Mouse (Mus musculus): ENCODE measurements around the gene Hltf.
"Not testable (repeated sequence)": the region's sequence is repeated elsewhere in the genome, so short reads cannot be mapped to it uniquely, and the experiment has no call there.

The Hltf gene

DNA sequence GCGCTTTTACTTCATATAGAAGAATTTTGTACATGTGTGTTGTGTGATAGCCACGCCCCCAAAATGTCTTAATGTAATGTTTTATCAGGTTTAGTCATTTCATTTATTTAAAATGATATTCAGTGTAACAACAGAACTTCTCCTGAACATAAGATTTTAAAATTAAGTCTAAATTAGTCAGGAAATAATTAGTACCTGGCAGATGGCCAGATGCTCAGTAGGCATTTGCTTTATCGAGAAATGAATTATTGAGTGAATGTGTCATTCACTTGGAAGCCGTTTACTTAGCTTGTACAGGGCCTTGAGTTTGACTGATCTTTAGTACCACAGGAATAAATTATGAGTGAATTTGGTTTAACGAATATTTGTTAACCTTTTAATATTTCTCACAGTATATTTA, 51.3 kb downstream of the Hltf start:
- no peak for DNase-seq

DNA sequence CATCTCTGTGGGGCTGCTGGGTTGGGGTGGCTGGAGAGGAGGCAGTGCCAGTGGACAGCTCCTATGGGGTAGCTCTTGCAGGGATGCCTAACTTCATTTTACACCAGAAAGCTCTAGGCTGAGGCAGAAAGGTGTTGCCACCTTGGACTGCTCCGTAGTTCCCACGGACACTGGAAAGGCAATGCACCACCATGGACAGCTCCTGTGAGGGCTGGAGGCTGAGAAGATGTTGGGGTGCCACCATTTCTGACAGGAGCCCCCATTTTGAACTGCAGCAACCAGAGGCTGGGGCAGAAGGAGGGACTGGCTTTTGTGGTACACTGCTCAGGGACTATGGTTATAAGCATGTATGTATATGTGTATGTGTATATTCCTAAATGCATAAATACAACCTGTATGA, 54.3 kb downstream of the Hltf start:
- DNase-seq: no peak

DNA sequence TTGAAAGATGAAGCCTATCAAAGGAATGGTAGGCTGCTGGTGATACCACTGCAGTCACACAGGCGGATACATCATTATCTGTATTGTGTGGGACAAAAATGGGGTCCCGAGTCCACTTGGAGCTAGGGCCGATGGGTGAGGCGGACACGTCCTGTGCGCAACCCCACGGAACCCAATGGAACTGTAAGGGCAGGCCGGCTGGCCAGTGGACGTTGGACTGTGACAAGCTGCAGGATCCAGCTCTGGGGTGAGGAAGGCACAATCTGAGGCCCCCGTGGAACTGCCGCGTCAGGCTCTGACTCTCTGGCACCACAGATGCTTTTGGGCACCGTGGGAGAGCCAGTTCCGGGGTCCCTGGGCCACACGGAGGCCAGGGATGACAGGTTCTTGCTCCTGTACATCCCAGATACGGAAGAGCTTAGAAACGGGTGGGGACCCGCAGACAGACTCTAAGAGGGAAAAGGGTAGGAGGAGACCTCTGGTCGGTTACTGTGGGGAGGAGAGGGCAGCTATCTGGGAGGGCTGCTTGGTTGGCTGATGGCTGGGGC, 61.5 kb downstream of the Hltf start:
- no peak for DNase-seq

DNA sequence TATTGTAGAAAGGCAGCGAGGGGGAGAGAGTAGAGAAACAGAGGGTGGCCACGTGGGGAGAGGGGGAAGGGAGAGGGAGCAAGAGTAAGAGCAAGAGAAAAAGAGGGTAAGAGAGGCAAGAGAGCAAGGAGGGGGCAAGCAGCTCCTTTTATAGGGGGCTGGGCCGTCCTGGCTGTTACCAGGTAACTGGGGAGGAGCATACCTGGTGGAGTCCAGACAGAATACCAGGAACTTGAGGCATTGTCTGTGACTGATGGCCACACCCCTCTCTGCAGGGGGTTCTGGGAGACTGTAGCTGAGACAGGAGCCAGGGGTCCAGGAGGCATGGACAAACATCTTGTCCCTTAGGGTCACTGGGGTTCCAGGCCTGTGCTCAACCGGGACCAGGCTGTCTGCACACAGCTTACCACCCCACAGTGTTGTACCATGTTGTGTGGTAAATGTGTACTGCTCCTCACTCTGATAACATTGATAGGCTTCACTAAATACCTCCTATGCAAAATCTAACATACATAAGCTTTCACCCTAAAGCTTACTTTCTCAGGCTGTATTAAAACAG, 62.2 kb downstream of the Hltf start:
- DNase-seq: no peak

DNA sequence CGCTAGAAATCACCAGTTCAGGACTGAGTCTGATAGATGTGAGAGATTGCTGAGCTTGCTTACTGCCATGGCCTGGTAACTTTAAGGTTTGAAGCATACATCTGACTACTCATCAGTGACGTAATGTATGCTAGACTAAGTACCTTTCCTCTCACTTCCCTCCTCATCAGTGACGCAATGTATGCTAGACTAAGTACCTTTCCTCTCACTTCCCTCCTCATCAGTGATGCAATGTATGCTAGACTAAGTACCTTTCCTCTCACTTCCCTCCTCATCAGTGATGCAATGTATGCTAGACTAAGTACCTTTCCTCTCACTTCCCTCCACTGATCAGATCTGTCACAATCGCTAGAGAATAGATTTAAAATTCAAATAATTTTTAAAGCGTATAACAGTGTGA, 64.0 kb downstream of the Hltf start:
- not testable (repeated sequence) for DNase-seq

DNA sequence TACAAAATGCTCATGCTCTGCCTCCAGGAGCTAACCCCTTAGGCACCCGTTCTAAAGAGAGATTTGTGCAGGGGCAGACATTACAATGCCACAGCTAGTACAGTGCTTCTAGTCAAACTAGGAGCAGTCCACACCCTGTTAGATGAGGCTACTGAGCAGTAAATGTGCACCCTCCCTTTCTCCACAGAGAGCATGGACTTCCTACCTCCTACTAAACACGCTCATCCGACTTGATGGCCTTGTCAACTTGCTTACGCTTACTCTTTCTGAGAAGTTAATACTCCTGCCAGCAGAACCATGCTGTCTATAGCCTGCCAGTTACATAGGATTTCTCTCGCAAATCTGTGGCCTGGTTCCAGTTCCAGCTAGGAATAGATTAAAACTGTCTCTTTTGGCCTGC, 68.0 kb downstream of the Hltf start:
- no peak for DNase-seq

DNA sequence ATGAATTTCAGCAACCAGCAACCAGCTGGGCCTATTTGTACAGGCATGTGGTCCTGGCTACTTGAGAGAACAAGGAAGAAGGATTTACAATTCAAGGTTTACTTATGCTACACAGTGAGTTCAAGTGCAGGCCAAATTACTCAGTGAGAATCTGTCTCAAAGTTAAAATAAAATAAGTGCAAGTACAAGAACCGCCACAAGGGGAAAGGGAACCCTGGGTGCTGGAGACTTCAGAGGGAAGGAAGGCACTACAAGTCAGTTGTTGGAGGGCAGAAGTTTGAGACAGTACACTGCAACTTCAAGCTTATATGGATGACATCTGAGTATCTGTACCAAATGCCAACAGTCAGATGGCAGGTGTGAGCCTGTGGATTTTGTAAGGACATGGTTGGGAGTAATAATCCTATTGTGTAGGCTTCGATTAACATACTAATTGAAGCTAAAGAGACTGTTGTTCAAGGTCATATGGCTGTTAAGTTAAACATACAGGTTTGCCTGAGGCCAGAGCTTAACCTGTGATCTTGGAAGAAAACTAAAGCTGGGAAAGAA, 69.5 kb downstream of the Hltf start:
- DNase-seq: no peak

DNA sequence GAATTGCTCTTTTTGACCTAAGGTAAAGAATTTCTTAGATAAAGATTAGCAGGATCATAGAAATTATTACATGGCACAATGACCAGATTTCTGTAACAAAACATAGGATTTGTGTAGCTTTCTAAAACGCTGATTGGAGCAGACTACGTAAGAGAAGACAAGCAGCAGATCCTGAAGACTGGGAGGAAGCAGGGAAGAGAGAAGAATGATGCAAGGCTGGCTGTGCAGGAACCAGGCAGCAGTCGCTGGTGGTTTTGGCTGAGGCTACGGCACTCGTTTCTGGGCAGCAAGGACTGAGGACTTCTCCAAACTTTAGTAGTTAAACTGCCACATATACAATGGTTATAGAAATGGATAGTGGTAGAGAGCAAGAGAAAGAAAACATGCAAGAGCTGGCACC, 71.9 kb downstream of the Hltf start:
- DNase-seq: no peak

DNA sequence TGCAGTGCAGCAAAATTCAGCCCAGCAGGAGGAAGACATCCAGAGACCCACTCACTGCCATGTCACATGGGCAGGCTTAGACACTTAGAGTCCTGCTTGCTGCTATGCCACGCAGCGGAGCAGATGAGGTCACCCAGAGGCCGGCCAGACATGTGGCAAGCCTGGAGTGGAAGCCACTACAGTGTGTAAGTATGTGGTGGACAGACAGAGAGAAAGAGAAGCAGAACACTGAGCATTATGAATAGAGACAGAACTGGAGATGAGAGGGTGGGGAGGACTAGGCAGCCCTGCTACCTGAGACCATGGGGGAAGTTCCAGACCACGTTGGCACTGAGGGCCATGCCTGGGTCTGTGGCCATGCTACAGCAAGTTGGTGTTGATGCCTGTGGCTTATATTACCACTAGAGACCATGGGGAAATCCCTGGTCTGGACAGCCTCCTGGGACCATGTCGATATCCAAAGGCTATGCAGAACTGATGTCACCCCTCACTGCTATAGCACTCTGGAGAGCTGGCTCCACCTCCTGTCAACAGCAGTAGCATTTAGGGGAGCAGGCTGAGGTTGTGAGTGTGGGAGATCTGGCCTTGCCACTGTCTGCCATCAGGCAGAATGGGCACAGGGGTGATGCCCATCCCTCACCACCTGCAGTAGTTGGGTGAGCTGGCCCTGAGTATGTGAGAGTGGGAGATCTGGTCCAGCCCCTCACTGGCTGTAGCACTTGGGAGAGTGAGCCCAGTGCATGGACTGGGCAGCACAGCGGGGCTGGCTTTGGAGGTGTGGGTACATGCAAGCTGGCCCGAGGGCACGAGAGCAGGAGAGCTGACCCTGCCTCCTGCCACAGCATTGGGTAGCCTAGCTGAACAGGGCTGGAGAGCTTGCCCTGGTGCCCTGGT, 73.1 kb downstream of the Hltf start:
- DNase-seq: no peak

DNA sequence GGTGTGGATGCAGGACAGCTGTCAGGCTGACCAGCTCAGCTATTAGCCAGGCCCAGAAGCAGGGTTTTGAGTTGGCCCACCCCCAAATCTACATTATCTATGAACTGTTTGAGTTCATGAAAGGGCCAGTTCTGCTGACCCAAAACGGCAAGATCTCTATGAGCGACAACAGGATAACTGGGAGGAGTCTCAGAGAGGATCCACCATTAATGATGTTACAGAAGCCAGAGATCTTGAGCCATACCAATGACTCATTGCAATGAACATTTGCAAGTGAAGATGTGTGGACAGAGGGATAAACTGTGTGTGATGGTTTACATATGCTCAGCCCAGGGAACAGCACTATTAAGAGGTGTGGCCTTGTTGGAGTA, 73.7 kb downstream of the Hltf start:
- no peak for DNase-seq

DNA sequence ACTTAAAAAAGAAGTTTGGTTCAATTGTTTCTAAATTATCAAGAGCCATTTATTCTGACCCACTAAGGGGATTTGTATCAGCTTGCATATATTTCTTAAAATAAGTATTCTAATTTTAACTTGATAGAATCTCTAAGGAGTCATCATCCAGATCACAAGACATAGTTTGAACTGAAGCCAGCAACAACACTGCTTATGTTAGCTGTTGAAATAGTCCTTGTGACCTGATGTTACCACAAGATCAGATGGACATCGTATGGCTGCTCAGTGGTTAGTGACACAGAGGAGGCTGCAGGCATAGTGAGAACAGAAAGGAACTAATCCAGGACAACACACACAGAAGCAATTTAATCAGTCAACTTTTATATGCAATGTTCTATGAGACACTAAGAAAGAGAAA, 75.1 kb downstream of the Hltf start:
- no peak for DNase-seq

DNA sequence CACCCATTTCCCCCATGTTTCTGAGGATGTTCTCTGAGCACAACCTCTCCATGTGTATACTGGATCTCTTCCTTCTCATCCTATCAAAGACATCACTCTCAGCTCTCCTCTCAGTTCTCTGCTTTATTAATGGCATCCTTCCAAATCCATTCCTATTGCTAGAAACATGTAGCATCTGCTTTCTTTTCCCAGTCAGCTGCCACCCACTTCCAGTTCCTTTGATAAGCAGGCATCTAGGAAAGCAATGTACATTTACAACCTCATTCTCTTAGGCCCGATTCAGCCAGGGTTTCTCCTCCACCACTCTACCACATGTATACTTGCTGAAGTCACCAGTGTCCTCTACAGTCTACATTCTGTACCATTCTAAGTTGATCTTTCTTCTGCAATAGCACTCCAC, 76.1 kb downstream of the Hltf start:
- no peak for DNase-seq

DNA sequence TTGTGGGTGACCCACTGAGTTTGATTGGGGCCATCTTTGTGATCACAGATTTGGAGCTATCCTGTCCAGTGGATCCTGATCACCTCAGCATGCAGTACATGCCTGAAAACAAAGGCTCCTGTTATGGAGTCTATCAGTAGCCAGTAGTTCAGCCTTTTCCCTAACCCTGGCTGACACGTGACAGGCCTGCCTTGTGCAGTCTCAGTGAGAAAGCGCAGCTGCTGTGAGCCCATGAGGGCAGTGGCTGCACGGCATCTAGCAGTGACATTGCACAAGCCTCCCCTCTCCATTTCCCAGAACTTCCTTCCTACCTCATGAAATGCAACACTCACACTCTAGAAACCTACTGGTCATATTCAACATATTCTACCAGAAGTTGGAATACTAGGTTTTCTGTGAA, 76.9 kb downstream of the Hltf start:
- no peak for DNase-seq

DNA sequence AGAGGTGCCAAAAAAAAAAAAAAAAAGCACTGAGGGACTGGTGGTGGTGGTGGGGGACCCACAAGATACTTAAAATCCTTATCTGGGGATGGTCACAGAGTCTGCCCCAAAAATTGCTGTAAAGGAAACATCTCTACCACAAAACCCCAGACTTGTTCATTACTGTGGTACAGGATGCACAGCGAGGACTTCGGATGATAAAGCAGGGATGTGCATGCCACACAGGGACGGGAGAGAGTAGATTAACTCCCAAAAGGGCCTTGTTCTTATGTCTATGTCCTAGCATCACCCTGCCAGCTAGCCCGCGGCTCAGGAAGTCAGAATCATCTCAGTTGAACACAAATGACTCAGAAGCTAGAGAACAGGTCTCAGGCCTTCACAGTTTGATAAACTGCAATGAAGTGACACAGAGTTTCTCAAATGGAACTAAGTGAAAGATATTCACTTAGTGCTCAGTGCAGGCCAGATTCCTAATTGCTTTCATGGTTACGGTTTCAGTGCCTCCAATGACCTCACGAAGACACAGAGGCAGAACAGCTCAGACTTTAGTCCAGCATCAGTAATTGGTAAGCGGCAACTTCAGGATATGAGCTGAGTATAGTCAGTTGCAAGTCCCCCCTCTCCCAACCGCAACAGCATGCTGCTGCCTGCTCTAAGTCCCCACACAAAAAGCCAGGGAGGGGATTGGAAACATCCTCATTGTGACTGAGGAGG, 79.4 kb downstream of the Hltf start:
- DNase-seq: no peak

DNA sequence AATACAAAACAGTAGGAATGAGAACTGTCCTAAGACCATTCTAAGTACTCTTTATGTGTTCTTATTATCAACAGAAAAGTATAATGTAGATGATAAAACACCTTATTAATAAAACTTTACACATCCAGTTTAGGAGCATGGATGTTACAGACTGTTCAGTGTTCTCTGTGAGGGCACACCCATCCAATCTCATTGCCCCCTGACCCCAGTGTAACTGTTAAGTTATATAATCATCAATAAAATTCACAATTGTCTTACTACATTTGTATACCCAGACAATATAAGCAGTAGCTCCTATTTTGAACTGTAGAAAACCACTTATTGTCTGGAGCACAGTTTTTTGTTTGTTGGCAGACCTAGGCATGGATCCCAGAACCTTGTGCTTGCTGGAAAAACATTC, 83.6 kb downstream of the Hltf start:
- no peak for DNase-seq

DNA sequence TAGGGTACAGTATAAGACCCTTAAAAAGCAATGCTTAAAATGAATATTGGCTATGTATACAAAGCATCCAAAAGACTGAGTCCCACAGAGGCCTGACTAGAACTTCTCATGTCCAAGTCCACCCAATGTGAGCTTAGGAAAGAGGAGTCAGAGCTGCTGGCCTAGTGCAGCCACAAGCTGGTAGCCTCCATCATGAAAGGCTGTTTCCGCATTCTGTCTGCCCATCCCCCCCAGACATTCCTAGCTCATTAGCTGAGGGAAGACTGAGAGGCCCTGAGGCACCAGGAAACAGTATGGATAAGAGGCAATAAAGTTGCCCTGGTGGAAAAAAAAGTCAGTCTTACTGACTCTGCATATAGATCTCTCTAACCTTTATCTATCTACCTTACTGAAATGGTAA, 84.1 kb downstream of the Hltf start:
- no peak for DNase-seq

DNA sequence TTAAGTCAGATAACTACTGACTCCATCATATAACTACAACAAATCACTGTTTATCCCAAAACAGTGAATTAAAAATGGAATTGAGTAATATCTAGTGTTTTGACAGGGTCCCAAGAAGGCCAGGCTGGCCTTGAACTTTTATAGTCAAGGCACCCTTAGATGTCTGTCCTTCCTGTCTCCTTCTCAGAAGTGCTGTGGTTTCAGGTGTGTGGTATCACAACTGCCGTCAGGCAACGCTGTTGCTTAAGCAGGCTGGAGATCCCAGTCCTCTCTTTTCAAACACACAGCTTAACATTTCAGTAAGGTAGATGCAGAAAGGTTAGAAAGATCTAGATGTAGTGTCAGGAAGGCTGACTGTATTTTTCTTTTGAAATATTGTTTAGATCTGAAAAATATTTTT, 84.5 kb downstream of the Hltf start:
- DNase-seq: no peak

DNA sequence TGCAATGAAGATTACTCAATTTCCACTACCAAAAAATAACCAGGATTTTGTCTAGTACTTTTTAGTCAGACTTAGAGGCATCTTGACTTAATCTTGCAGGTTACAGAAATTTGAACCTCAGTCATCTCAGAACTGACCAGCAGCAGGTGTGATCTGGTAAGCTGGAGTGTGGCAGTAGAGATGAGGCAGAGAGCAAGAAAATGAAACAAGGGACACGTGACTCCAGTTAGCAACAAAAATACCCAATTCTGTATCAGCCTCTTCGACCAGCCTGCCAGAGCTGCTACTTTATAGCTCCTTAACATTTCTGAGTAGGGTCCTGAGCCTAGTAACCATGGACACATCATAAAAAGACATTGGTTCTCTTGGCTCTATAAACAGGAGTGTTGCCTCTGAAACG, 85.0 kb downstream of the Hltf start:
- DNase-seq: no peak

DNA sequence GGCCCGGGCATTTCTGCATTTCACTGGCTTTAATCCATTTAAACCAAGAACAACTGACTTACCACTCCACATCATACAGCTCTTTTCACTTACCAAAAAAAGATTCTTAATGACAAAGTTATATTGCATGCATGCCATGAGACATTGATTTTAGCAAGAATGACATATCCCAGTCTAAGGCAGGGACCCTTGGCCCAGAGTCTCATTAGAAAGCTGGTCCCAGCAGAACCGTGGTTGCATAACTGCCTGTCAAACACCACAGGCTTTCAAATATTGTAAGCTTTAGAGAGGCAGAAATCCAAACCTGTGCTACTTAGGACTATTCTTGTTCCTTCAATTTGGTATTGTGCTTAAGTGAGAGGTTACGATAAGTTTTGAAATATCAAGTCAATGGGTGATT, 86.1 kb downstream of the Hltf start:
- DNase-seq: no peak

DNA sequence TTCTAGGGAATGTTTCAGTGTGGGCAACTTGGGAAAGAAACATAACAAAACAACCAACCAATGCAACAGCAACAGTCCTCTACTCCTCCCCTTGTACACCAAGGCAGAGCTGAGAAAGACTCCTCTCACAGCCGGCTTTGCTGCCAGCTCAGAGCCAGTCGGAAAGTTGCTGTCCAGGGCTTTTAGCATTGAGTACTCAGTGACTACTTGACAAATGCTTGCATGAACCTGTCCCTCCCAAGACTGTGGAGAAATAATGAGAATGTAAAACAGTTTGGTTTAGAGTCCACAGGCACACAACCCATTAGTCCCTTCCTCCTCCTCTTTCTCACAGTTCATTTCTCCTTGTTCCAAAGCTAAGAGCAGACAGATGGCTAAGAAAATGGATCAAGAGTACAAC, 86.8 kb downstream of the Hltf start:
- DNase-seq: no peak

DNA sequence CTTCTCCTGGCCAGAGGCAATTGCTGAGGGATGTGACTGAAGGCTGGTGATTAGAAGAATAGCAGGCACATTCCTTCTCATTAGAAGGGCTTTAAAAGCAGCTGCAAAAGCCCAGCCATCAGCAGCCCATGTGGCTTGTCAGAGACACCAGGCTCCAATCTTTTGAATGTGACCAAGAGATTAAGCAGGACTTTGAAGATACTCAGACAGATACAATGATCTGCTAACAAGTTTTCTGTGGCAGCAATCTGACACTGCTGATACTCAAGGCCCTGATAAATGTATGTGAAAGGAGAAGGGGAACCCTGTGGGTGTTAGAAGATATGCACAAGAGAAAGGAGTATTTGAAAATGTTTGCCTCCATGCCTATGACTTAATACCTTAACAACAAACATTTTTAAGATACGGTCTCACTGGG, 88.1 kb downstream of the Hltf start:
- no peak for DNase-seq

DNA sequence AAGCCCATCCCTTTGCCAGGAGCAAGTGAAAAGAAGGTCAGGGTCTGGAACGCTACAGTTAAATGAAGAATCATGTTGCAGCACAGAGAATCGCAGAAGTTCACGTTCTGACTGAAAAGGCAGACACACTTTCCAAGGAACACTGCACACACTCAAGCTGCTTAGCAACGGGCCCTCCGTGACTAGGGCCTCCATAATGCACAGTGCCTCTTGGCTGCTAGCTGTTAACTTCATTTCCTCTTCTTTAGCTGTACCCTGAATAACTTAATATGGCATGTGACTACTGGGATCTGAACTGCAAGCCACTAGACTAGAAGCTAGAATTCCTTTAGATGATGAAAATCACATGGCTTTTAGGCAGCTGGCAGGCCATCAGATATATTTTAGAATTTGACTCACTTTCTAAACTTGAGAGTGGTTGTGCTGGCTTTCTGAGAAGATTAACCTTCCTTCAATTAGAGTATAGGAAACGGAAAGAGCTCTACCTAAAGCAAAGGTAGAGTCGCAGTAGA, 89.3 kb downstream of the Hltf start:
- no peak for DNase-seq

DNA sequence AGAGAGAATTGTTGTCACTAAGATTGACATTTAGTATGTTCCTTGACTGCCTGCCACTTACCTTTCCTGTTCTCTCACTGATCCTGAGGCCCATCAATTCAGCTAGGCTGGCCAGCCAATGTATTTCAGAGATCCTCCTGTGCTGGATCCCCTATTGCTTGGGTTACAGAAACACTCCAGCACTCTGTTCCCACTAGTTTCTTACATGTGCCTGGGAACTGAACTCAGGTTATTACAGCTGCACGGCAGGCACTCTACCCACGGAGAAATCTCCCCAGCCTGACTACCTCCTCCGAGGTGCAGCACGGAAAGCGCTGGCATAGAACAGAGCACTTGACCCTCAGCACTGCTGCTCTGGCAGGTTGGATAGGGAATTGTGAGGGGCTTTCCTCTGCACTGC, 90.0 kb downstream of the Hltf start:
- DNase-seq: no peak

DNA sequence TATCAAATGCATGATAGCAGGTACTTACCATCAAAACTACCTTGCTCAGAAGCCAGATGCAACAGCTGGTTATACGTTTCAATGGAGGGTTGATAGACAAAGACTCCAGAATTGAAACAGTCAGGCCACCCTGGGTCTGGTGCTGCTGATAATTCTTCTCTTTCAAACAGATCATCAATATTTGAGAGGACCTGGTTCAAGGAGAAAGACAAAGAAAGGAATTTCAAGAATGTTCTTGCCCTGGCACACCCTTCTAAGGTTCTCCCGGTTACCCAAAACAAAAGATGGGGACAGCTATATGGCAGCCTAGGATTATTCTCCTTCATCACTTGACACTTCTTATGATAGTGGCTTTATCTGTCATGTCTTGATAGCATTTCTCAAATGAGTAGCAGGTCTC, 92.9 kb downstream of the Hltf start:
- no peak for DNase-seq

All from cerebellum, adult 11 months (tissue).